Mouse (Mus musculus) MEL (cell line): Measurements from ENCODE around the gene Igfn1. TPM values are rescaled to one million over a fixed set of nuclear protein-coding genes. Genes with fewer than 3 reads are reported as not detected.

Experiments
- DNase-seq: peaks from one replicate; pipeline ENCODE4 v3.0.0; 2011; ENCODE audit warnings: low read depth, low spot score
- H3K27ac ChIP-seq: 2 replicates; pipeline ENCODE4 v1.5.1; 2012; ENCODE audit warnings: low read depth, mild to moderate bottlenecking, control low read depth, low read length, moderate library complexity; ENCODE audit not compliant: control insufficient read depth
- H3K27me3 ChIP-seq, 2 experiments: fragments of 150-350 bp in 1 of 2; sonication (generic) in 1 of 2; 2 replicates each; pipeline ENCODE4 v1.6.1; 2012; ENCODE audit warnings: low read length in 2 of 2, mild to moderate bottlenecking in 2 of 2, improper control_type of control experiment in 1 of 2, moderate library complexity in 1 of 2; ENCODE audit not compliant: insufficient read depth in 2 of 2, control insufficient read depth in 1 of 2
- H3K36me3 ChIP-seq, 2 experiments: 2 replicates each; pipeline ENCODE4 v1.6.1; 2012 to 2014; ENCODE audit warnings: low read length in 2 of 2, improper control_type of control experiment in 1 of 2, inconsistent platforms in 1 of 2, mild to moderate bottlenecking in 1 of 2; ENCODE audit not compliant: insufficient read depth in 2 of 2, control insufficient read depth in 1 of 2
- H3K4me1 ChIP-seq, 2 experiments: fragments of 150-350 bp in 1 of 2; sonication (generic) in 1 of 2; 2 replicates each; pipeline ENCODE4 v1.6.1; 2012; ENCODE audit warnings: low read length in 2 of 2, improper control_type of control experiment in 1 of 2, mild to moderate bottlenecking in 1 of 2; ENCODE audit not compliant: insufficient read depth in 2 of 2, control insufficient read depth in 1 of 2
- H3K4me3 ChIP-seq, 2 experiments: fragments of 150-350 bp in 1 of 2; sonication (generic) in 1 of 2; 2 replicates each; pipeline ENCODE4 v1.5.1; 2012; ENCODE audit warnings: low read depth in 2 of 2, low read length in 2 of 2, mild to moderate bottlenecking in 2 of 2, moderate library complexity in 2 of 2, control low read depth in 1 of 2, improper control_type of control experiment in 1 of 2; ENCODE audit not compliant: control insufficient read depth in 1 of 2, insufficient read depth in 1 of 2
- H3K79me2 ChIP-seq: 2 replicates; pipeline ENCODE4 v1.6.1; 2012; ENCODE audit warnings: mild to moderate bottlenecking, low read length, moderate library complexity; ENCODE audit not compliant: control insufficient read depth, poor library complexity, insufficient read depth
- H3K9ac ChIP-seq: 2 replicates; pipeline ENCODE4 v1.6.1; 2012; ENCODE audit warnings: low read depth, mild to moderate bottlenecking, control low read depth, low read length, moderate library complexity; ENCODE audit not compliant: control insufficient read depth, poor library complexity, severe bottlenecking
- H3K9me3 ChIP-seq: fragments of 150-350 bp; sonication (generic); replicated peaks from 2 replicates; pipeline ENCODE4 v1.6.1; 2012; ENCODE audit warnings: mild to moderate bottlenecking, low read length, improper control_type of control experiment, moderate library complexity; ENCODE audit not compliant: insufficient read depth
- BHLHE40 ChIP-seq: IDR thresholded peaks from 2 replicates; pipeline ENCODE4 v1.6.1; 2012; ENCODE audit warnings: low read depth, mild to moderate bottlenecking, inconsistent platforms, low read length, improper control_type of control experiment, borderline replicate concordance
- CTCF ChIP-seq, 3 experiments: IDR thresholded peaks in 2 of 3; conservative IDR thresholded peaks in 1 of 3; 2 replicates each; pipeline ENCODE4 v1.5.1; 2011 to 2012; ENCODE audit warnings: low read length in 3 of 3, low read depth in 2 of 3, mild to moderate bottlenecking in 2 of 3, improper control_type of control experiment in 1 of 3, inconsistent platforms in 1 of 3, mixed read lengths in 1 of 3, moderate library complexity in 1 of 3; ENCODE audit not compliant: control insufficient read depth in 1 of 3, insufficient read depth in 1 of 3, poor library complexity in 1 of 3, severe bottlenecking in 1 of 3
- GATA1 ChIP-seq: IDR thresholded peaks from 2 replicates; pipeline ENCODE4 v1.6.1; 2011; ENCODE audit warnings: low read depth, low read length, improper control_type of control experiment
- HCFC1 ChIP-seq: IDR thresholded peaks from 2 replicates; pipeline ENCODE4 v1.6.1; 2012; ENCODE audit warnings: low read depth, mild to moderate bottlenecking, inconsistent platforms, low read length, improper control_type of control experiment, moderate library complexity
- MAFK ChIP-seq: IDR thresholded peaks from 2 replicates; pipeline ENCODE4 v1.6.1; 2011; ENCODE audit warnings: low read depth, mild to moderate bottlenecking, low read length, improper control_type of control experiment, borderline replicate concordance
- MAX ChIP-seq: IDR thresholded peaks from 2 replicates; pipeline ENCODE4 v1.6.1; 2011; ENCODE audit warnings: low read length, improper control_type of control experiment
- MAZ ChIP-seq: IDR thresholded peaks from 2 replicates; pipeline ENCODE4 v1.6.1; 2012; ENCODE audit warnings: low read depth, mild to moderate bottlenecking, inconsistent platforms, low read length, improper control_type of control experiment
- MXI1 ChIP-seq: IDR thresholded peaks from 2 replicates; pipeline ENCODE4 v1.6.1; 2011; ENCODE audit warnings: mild to moderate bottlenecking, low read depth, low read length, improper control_type of control experiment
- MYB ChIP-seq: IDR thresholded peaks from 2 replicates; pipeline ENCODE4 v1.6.1; 2011; ENCODE audit warnings: mild to moderate bottlenecking, low read depth, low read length, improper control_type of control experiment
- NRF1 ChIP-seq: IDR thresholded peaks from 2 replicates; pipeline ENCODE4 v1.6.1; 2014; ENCODE audit warnings: low read depth, mild to moderate bottlenecking, inconsistent platforms, low read length, improper control_type of control experiment, moderate library complexity; ENCODE audit not compliant: poor library complexity, insufficient read depth, severe bottlenecking
- POLR2A ChIP-seq, 2 experiments: IDR thresholded peaks; 2 replicates each; pipeline ENCODE4 v1.6.1; 2011 to 2012; ENCODE audit warnings: low read length in 2 of 2, mild to moderate bottlenecking in 2 of 2, control low read depth in 1 of 2, improper control_type of control experiment in 1 of 2, low read depth in 1 of 2, moderate library complexity in 1 of 2; ENCODE audit not compliant: control insufficient read depth in 1 of 2, insufficient read depth in 1 of 2, poor library complexity in 1 of 2
- POLR2AphosphoS5 ChIP-seq: IDR thresholded peaks from 2 replicates; pipeline ENCODE4 v1.6.1; 2012; ENCODE audit warnings: low read depth, borderline replicate concordance, mild to moderate bottlenecking, inconsistent platforms, low read length, moderate library complexity, mixed read lengths
- RCOR1 ChIP-seq: IDR thresholded peaks from 2 replicates; pipeline ENCODE4 v1.6.1; 2012; ENCODE audit warnings: low read depth, mild to moderate bottlenecking, inconsistent platforms, low read length, improper control_type of control experiment
- SIN3A ChIP-seq: IDR thresholded peaks from 2 replicates; pipeline ENCODE4 v1.6.1; 2012; ENCODE audit warnings: low read length, improper control_type of control experiment, inconsistent platforms
- SMC3 ChIP-seq: IDR thresholded peaks from 2 replicates; pipeline ENCODE4 v1.6.1; 2011; ENCODE audit warnings: low read depth, low read length, improper control_type of control experiment
- TBP ChIP-seq: IDR thresholded peaks from 2 replicates; pipeline ENCODE4 v1.8.0; 2011; ENCODE audit warnings: low read depth, low read length, improper control_type of control experiment
- UBTF ChIP-seq: IDR thresholded peaks from 2 replicates; pipeline ENCODE4 v1.6.1; 2012; ENCODE audit warnings: low read depth, mild to moderate bottlenecking, inconsistent platforms, low read length, improper control_type of control experiment, moderate library complexity, borderline replicate concordance; ENCODE audit not compliant: insufficient read depth
- USF1 ChIP-seq: IDR thresholded peaks from 2 replicates; pipeline ENCODE4 v1.6.1; 2014; ENCODE audit warnings: low read depth, mild to moderate bottlenecking, inconsistent platforms, low read length, improper control_type of control experiment, moderate library complexity
- USF2 ChIP-seq, 2 experiments: IDR thresholded peaks; 2 replicates each; pipeline ENCODE4 v1.6.1; 2011 to 2012; ENCODE audit warnings: improper control_type of control experiment in 2 of 2, low read length in 2 of 2, borderline replicate concordance in 1 of 2, inconsistent platforms in 1 of 2, low read depth in 1 of 2, mild to moderate bottlenecking in 1 of 2; ENCODE audit not compliant: insufficient read depth in 1 of 2
- ZC3H11A ChIP-seq: IDR thresholded peaks from 2 replicates; pipeline ENCODE4 v1.6.1; 2012; ENCODE audit warnings: low read depth, mild to moderate bottlenecking, inconsistent platforms, low read length, improper control_type of control experiment
- ZKSCAN1 ChIP-seq: IDR thresholded peaks from 2 replicates; pipeline ENCODE4 v1.6.1; 2012; ENCODE audit warnings: low read depth, mild to moderate bottlenecking, inconsistent platforms, low read length, improper control_type of control experiment, moderate library complexity
- ZMIZ1 ChIP-seq: IDR thresholded peaks from 2 replicates; pipeline ENCODE4 v1.6.1; 2012; ENCODE audit warnings: low read depth, mild to moderate bottlenecking, inconsistent platforms, low read length, improper control_type of control experiment, moderate library complexity
- ZNF384 ChIP-seq: IDR thresholded peaks from 2 replicates; pipeline ENCODE4 v1.6.1; 2012; ENCODE audit warnings: low read depth, mild to moderate bottlenecking, inconsistent platforms, low read length, improper control_type of control experiment
- polyA plus RNA-seq, 2 experiments: library from polyadenylated mRNA; stranded (reverse) in 1 of 2; unstranded in 1 of 2; fragments of >175 nt in 1 of 2; fragments of >200 nt in 1 of 2; gene quantifications; 2 replicates each; pipeline versions ENCODE4 v1.2.1 to v1.2.4; 2012; ENCODE audit warnings: low replicate concordance in 2 of 2, low read depth in 1 of 2; ENCODE audit not compliant: insufficient read length in 2 of 2, insufficient read depth in 1 of 2, missing spikeins in 1 of 2
- total RNA-seq: library from RNA; depleted of rRNA; stranded (reverse); fragments of 300-350 nt; gene quantifications from 2 replicates; pipeline ENCODE4 v1.2.3, GENCODE M21; 2012

Igfn1 gene
- total and polyA plus RNA-seq, 3 experiments = 0.14 to 0.15 TPM; not detected in 1

DNA sequence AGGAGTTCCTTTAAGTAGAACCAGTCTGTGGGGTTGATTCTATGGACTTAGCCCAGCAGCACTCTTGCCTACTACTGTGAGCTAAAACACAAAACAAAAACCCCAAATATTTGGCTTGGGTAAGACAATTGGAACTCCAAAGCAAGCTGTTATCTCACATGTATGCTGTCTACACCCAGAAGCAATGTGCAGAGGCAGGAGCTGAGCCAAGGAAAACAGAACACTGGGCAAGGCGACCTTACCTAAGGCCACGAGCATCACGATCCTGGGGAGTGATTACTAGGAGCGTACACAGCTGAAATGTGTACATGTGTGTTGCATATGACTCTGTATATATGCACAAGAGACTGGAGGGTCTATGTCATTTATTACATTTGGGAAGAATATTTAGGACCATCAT, 7.4 kb upstream of the Igfn1 start (continued):
- no peak for TF ChIP-seq POLR2AphosphoS5
- TF ChIP-seq MAZ = no peak
- no peak for TF ChIP-seq USF1
- TF ChIP-seq HCFC1 = no peak
- TF ChIP-seq TBP = no peak
- no peak for TF ChIP-seq ZMIZ1
- TF ChIP-seq RCOR1 = no peak

DNA sequence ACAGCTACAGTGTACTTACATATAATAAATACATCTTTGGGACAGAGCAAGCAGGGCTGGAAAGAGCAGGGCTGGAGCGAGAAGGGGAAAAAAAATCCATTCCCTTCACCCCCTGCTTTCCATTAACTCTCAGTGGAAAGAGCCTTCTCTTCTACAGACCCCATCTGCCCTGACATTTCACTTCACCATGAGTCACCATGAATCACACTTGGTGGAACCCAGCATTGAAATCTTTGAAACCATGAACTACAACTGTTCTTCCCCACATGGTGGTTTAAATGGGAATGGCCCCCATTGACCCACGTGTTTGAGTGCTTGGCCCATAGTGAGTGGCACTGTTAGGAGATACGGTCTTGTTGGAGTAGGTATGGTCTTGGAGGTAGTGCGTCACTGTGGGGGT, 4.1 kb upstream of the Igfn1 start:
- H3K27me3 ChIP-seq = no peaks in the 10 kb centered on the region; a peak in 3 of 4 replicates
- DNase-seq = no peak
- no peaks in the 10 kb centered on the region for H3K79me2 ChIP-seq
- H3K27ac ChIP-seq = no peak overlapping the region
- no peaks in the 10 kb centered on the region for H3K9me3 ChIP-seq
- no peak overlapping the region for H3K4me3 ChIP-seq
- H3K36me3 ChIP-seq = peaks cover 0 to 30% of the 10 kb centered on the region in 2 experiments; a peak in 2 of 4 replicates
- no peak overlapping the region for H3K9ac ChIP-seq
- TF ChIP-seq ZNF384 (no peak), BHLHE40 (no peak), CTCF (IDR thresholded peaks at IDR 0.05 in 2 of 3, conservative IDR thresholded peaks at IDR 0.05 in 1 of 3; ENCODE audit: control insufficient read depth in 1 of 3, insufficient read depth in 1 of 3, low read depth in 2 of 3, low read length in 3 of 3, poor library complexity in 1 of 3, severe bottlenecking in 1 of 3) (no peak), ZC3H11A (no peak), ZKSCAN1 (no peak), GATA1 (no peak), POLR2A (IDR thresholded peaks at IDR 0.05; ENCODE audit: control insufficient read depth in 1 of 2, insufficient read depth in 1 of 2, low read depth in 1 of 2, low read length in 2 of 2, poor library complexity in 1 of 2) (no peak), MAFK (no peak), SMC3 (no peak), UBTF (no peak), TBP (no peak), NRF1 (no peak), MAZ (no peak)
- TF ChIP-seq, all 39 proteins: peak for 0
- peaks cover 17 to 36% of the 10 kb centered on the region in 2 experiments for H3K4me1 ChIP-seq

DNA sequence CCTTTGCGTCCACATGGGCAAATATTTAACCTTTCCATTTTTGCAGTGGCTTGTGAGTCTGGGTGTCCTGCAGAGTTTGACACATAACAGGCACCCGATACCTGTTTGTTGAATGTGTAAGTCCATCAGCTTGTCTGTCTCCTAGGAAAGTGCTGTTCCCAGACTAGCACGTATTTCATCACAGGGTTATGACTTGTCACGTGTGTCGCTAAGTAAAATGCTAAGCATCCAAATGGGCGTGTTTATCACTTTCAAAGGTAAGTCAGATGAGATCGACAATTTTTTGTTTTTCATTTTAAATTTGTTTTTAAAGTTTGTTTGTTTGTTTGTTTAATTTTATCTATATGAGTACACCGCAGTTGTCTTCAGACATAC, 2.0 kb upstream of the Igfn1 start:
- peak overlapping the region; percentile 44 for H3K9ac ChIP-seq

More for the DNA sequence above, 2.0 kb upstream of the Igfn1 start:
- Histone ChIP-seq H3K36me3 (peaks cover 0 to 13% of the 10 kb centered on the region in 2 experiments; a peak in 2 of 4 replicates), H3K9me3 (no peaks in the 10 kb centered on the region), H3K4me1 (peaks cover 6 to 18% of the 10 kb centered on the region in 2 experiments), H3K4me3 (peak overlapping the region; percentile 60 to 64), H3K27me3 (no peaks in the 10 kb centered on the region; a peak in 3 of 4 replicates), H3K79me2 (no peaks in the 10 kb centered on the region), H3K27ac (no peak overlapping the region)
- DNase-seq = no peak
- TF ChIP-seq RCOR1 (no peak), ZNF384 (no peak), MYB (no peak), USF2 (IDR thresholded peaks at IDR 0.05; ENCODE audit: borderline replicate concordance in 1 of 2, insufficient read depth in 1 of 2, low read depth in 1 of 2, low read length in 2 of 2) (no peak), USF1 (peak; percentile 74), SIN3A (peak; percentile 41; the same call in 1 of the 2 replicates), MAX (peak; percentile 46), MXI1 (peak; percentile 91)
